Mouse (Mus musculus): ENCODE data around the gene Wdr20rt. TPM values are rescaled to one million over a fixed set of nuclear protein-coding genes. Genes with fewer than 3 reads are reported as not detected.

Wdr20rt gene
- not detected in 2 replicates for polyA plus RNA-seq (2015; fragmentation: Nextera tagmentation; extraction: Ambion mirVana)

DNA sequence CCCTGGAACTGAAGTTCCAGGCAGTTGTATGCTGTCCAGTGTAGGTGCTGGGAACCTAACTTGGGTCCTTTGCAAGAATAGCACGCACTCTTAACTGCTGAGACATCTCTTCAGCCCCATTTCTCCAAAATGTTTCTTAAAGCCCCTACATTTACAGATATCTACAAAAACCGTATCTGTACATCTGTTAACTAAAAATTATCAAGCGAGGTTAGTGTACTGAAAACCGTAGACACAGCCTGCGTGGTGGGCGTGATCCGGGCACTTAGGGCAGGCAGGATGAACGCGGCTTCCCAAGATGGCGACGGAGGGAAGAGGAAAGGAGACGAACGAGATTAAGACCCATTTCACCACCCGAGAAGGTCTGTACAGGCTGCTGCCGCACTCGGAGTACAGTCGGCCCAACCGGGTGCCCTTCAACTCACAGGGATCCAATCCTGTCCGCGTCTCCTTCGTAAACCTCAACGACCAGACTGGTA lies at the start of gene Wdr20rt:
TSS of gene Wdr20rt (plus strand) at position 51 of the 479 bp plus-strand sequence.
- DNase-seq (ENCODE audit: low spot score) (no peak), ATAC-seq (no peak)
- Histone ChIP-seq H3K9ac (replicated peaks; ENCODE audit: low read depth) (no peak within 1 kb of the TSS), H3K36me3 (ENCODE audit: insufficient read depth, low read length) (no peaks in the 10 kb centered on the region), H3K4me2 (replicated peaks; ENCODE audit: low read depth, low read length) (no peak within 1 kb of the TSS), H3K27ac (ENCODE audit: low read length) (no peak within 1 kb of the TSS), H3K4me1 (ENCODE audit: insufficient read depth, low read depth, low read length) (no peaks in the 10 kb centered on the region), H3K9me3 (ENCODE audit: low read length) (no peaks in the 10 kb centered on the region), H3K27me3 (replicated peaks; ENCODE audit: insufficient read depth, low read length) (no peaks in the 10 kb centered on the region), H3K4me3 (ENCODE audit: low read depth, low read length) (no peak within 1 kb of the TSS)
- TF ChIP-seq EP300 (IDR thresholded peaks at IDR 0.05) = no peak
- TF ChIP-seq CTCF (IDR thresholded peaks at IDR 0.05) = no peak
- 93% methylated on average over 22 of the region's 22 CpGs for WGBS

- Histone ChIP-seq H3K36me3 (ENCODE audit: insufficient read depth, low read length) (no peaks in the 10 kb centered on the region), H3K9ac (replicated peaks; ENCODE audit: low read depth) (no peak overlapping the region), H3K27me3 (replicated peaks; ENCODE audit: insufficient read depth, low read length) (no peaks in the 10 kb centered on the region), H3K27ac (ENCODE audit: low read length) (no peak overlapping the region), H3K4me3 (ENCODE audit: low read depth, low read length) (no peak overlapping the region), H3K4me2 (replicated peaks; ENCODE audit: low read depth, low read length) (no peak overlapping the region), H3K4me1 (ENCODE audit: insufficient read depth, low read depth, low read length) (no peaks in the 10 kb centered on the region), H3K9me3 (ENCODE audit: low read length) (no peaks in the 10 kb centered on the region)
- 57% methylated on average over 3 of the region's 3 CpGs for WGBS
- ATAC-seq (no peak), DNase-seq (ENCODE audit: low spot score) (no peak)
- no peak for TF ChIP-seq EP300 (IDR thresholded peaks at IDR 0.05)
- peak; percentile 25 for TF ChIP-seq CTCF (IDR thresholded peaks at IDR 0.05)
Observed at GRCm38 (mm10) chr12:65187365-65187764, 38.0 kb upstream of the Wdr20rt start.

DNA sequence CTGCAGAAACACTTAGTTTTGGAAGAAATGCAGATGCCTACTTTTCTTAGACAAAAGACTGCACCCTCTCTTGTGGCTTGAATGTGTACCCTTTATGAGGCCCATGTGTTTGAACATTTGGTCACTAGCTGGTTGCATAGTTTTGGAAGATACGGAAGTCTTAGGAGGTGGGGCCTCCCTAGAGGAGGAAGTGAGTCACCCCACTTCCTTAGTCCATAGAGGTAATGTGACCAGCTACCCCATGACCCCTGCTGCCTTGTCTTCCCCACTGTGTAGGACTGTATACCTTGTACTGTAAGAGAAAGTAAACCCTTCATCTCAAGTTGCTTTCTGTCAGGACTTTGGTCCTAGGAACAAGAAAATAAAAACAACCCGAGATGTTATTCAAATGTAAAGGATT lies 36.1 kb upstream of the Wdr20rt start:
- Histone ChIP-seq H3K4me1 (ENCODE audit: insufficient read depth, low read depth, low read length) (no peaks in the 10 kb centered on the region), H3K27ac (ENCODE audit: low read length) (no peak overlapping the region), H3K36me3 (ENCODE audit: insufficient read depth, low read length) (no peaks in the 10 kb centered on the region), H3K9me3 (ENCODE audit: low read length) (no peaks in the 10 kb centered on the region), H3K4me2 (replicated peaks; ENCODE audit: low read depth, low read length) (no peak overlapping the region), H3K4me3 (ENCODE audit: low read depth, low read length) (no peak overlapping the region), H3K27me3 (replicated peaks; ENCODE audit: insufficient read depth, low read length) (no peaks in the 10 kb centered on the region), H3K9ac (replicated peaks; ENCODE audit: low read depth) (no peak overlapping the region)
- ATAC-seq (no peak), DNase-seq (ENCODE audit: low spot score) (no peak)
- 63% methylated on average over 2 of the region's 2 CpGs for WGBS
- TF ChIP-seq EP300 (IDR thresholded peaks at IDR 0.05) (no peak), CTCF (IDR thresholded peaks at IDR 0.05) (no peak)

- Histone ChIP-seq H3K9ac (replicated peaks; ENCODE audit: low read depth) (no peak overlapping the region), H3K27ac (ENCODE audit: low read length) (no peak overlapping the region), H3K36me3 (ENCODE audit: insufficient read depth, low read length) (no peaks in the 10 kb centered on the region), H3K4me2 (replicated peaks; ENCODE audit: low read depth, low read length) (no peak overlapping the region), H3K27me3 (replicated peaks; ENCODE audit: insufficient read depth, low read length) (no peaks in the 10 kb centered on the region), H3K4me3 (ENCODE audit: low read depth, low read length) (no peak overlapping the region), H3K4me1 (ENCODE audit: insufficient read depth, low read depth, low read length) (no peaks in the 10 kb centered on the region), H3K9me3 (ENCODE audit: low read length) (no peaks in the 10 kb centered on the region)
- no peak for DNase-seq (ENCODE audit: low spot score)
- TF ChIP-seq EP300 (IDR thresholded peaks at IDR 0.05) (no peak), CTCF (IDR thresholded peaks at IDR 0.05) (no peak)
- no peak for ATAC-seq
- WGBS = 70% methylated on average over 5 of the region's 5 CpGs
Observed at GRCm38 (mm10) chr12:65194003-65194530, 31.2 kb upstream of the Wdr20rt start.

GRCm38 (mm10) chr12:65201812-65202211 lies 23.5 kb upstream of the Wdr20rt start:
- Histone ChIP-seq H3K9ac (replicated peaks; ENCODE audit: low read depth) (no peak overlapping the region), H3K27ac (ENCODE audit: low read length) (no peak overlapping the region), H3K4me2 (replicated peaks; ENCODE audit: low read depth, low read length) (no peak overlapping the region), H3K9me3 (ENCODE audit: low read length) (no peaks in the 10 kb centered on the region), H3K27me3 (replicated peaks; ENCODE audit: insufficient read depth, low read length) (no peaks in the 10 kb centered on the region), H3K4me1 (ENCODE audit: insufficient read depth, low read depth, low read length) (no peaks in the 10 kb centered on the region), H3K4me3 (ENCODE audit: low read depth, low read length) (no peak overlapping the region), H3K36me3 (ENCODE audit: insufficient read depth, low read length) (no peaks in the 10 kb centered on the region)
- no peak for TF ChIP-seq EP300 (IDR thresholded peaks at IDR 0.05)
- no peak for TF ChIP-seq CTCF (IDR thresholded peaks at IDR 0.05)
- no peak for ATAC-seq
- 97% methylated on average over 2 of the region's 2 CpGs for WGBS
- no peak for DNase-seq (ENCODE audit: low spot score)

GRCm38 (mm10) chr12:65206431-65206830 lies 18.9 kb upstream of the Wdr20rt start:
- H3K36me3 ChIP-seq (ENCODE audit: insufficient read depth, low read length) = no peaks in the 10 kb centered on the region
- H3K4me1 ChIP-seq (ENCODE audit: insufficient read depth, low read depth, low read length) = no peaks in the 10 kb centered on the region
- 29% methylated on average over 1 of the region's 1 CpGs for WGBS
- no peak overlapping the region for H3K27ac ChIP-seq (ENCODE audit: low read length)
- no peak for ATAC-seq
- H3K27me3 ChIP-seq (replicated peaks; ENCODE audit: insufficient read depth, low read length) = no peaks in the 10 kb centered on the region
- H3K4me3 ChIP-seq (ENCODE audit: low read depth, low read length) = no peak overlapping the region
- H3K4me2 ChIP-seq (replicated peaks; ENCODE audit: low read depth, low read length) = no peak overlapping the region
- no peak for TF ChIP-seq CTCF (IDR thresholded peaks at IDR 0.05)
- no peak for TF ChIP-seq EP300 (IDR thresholded peaks at IDR 0.05)
- DNase-seq (ENCODE audit: low spot score) = no peak
- no peak overlapping the region for H3K9ac ChIP-seq (replicated peaks; ENCODE audit: low read depth)
- H3K9me3 ChIP-seq (ENCODE audit: low read length) = no peaks in the 10 kb centered on the region
